Mouse (Mus musculus) lung, embryonic 14.5 days (tissue): ENCODE results near the gene Ccdc149. TPM values are rescaled to one million over a fixed set of nuclear protein-coding genes. Genes with fewer than 3 reads are reported as not detected.

Experiments
- ATAC-seq: fragments of 200-750 bp; cut with Nextera tagmentation; 2 replicates; pipeline ENCODE4 v1.8.0; 2017; ENCODE audit warnings: mild to moderate bottlenecking, moderate TSS enrichment, moderate library complexity; ENCODE audit not compliant: insufficient read depth
- DNase-seq: peaks from one replicate; pipeline ENCODE4 v3.0.0-alpha.2; 2015
- H3K27ac ChIP-seq: fragments of 300-500 bp; sonication (generic); 2 replicates; pipeline ENCODE4 v1.5.1; 2014; ENCODE audit warnings: low read depth, mild to moderate bottlenecking, moderate library complexity
- H3K27me3 ChIP-seq: fragments of 300-500 bp; sonication (generic); 2 replicates; pipeline ENCODE4 v1.6.1; 2014; ENCODE audit warnings: low read length, control low read depth; ENCODE audit not compliant: insufficient read depth
- H3K36me3 ChIP-seq: fragments of 300-500 bp; sonication (generic); 2 replicates; pipeline ENCODE4 v1.6.1; 2014; ENCODE audit warnings: control low read depth; ENCODE audit not compliant: insufficient read depth
- H3K4me1 ChIP-seq: fragments of 300-500 bp; sonication (generic); 2 replicates; pipeline ENCODE4 v1.6.1; 2014; ENCODE audit warnings: antibody characterized with exemption, control low read depth; ENCODE audit not compliant: insufficient read depth
- H3K4me2 ChIP-seq: fragments of 300-500 bp; sonication (generic); 2 replicates; pipeline ENCODE4 v1.6.1; 2014; ENCODE audit warnings: mild to moderate bottlenecking
- H3K4me3 ChIP-seq: fragments of 300-500 bp; sonication (generic); 2 replicates; pipeline ENCODE4 v1.5.1; 2014; ENCODE audit warnings: low read depth, low read length
- H3K9ac ChIP-seq: fragments of 300-500 bp; sonication (generic); 2 replicates; pipeline ENCODE4 v1.6.1; 2014
- H3K9me3 ChIP-seq: fragments of 300-500 bp; sonication (generic); 2 replicates; pipeline ENCODE4 v1.6.1; 2016; ENCODE audit warnings: low read depth, low read length, control low read depth
- CTCF ChIP-seq: IDR thresholded peaks from 2 replicates; pipeline ENCODE4 v1.5.1; 2016; ENCODE audit warnings: antibody characterized with exemption, low read depth
- WGBS: fragments of 180-500 bp; shearing (Covaris S2); extraction: QIAGEN DNeasy Blood & Tissue Kit; methylation state at CpG from one replicate; pipeline ENCODE4 v1.1.7; 2014; 5-methylcytosine and 5-hydroxymethylcytosine counted together
- polyA plus RNA-seq: library from polyadenylated mRNA; unstranded; fragments of >200 nt; fragmentation: Nextera tagmentation; extraction: Ambion mirVana; gene quantifications from 2 replicates; pipeline ENCODE4 v1.2.1, GENCODE M21; 2014

The Ccdc149 gene
- polyA plus RNA-seq, 1 experiment from 2014 or later, result 2.8 TPM

DNA sequence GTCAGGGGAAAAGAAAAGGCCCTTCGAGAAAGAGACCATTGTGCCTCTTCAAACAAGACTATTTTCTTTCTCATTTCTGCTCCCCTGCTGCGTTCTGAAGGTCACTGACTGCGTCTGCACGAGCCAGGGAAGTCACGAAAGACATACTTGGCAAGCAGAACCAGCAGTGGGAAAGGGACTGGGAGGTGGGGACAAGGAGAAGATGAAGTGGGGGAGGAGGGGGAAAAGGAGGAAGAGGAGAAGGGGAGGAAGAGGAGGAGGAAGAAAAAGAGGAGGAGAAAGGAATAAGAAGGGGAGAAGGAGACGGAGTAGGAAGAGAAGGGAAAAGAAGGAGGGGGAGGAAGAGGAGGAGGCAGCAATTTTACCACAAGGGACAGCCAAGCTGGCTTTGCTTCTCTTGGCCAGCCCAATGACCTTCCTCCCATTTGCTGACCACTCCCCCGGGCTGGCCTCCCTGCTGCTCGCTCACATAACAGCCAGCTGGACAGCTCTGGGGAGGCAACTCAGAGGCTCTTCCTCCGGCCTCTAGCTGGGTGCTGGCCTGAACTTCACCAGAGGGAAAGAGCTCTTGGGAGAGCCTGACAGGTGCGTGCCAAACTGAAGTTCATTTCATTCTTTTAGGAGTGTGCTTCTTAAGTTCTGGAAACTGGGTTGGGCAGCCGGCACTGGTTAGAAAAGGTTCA, 107.7 kb downstream of the Ccdc149 start, which contains the start of gene Sod3:
Gene Sod3, plus strand, starts transcription at position 324 of the 683 bp plus-strand sequence.
- H3K4me3 ChIP-seq, result no peak within 1 kb of the TSS
- no peak within 1 kb of the TSS for H3K9ac ChIP-seq
- 15% methylated on average over 11 of the region's 11 CpGs for WGBS
- peak within 1 kb of the TSS; percentile 26; the same call in 1 of the 2 replicates for H3K4me2 ChIP-seq
- ATAC-seq, result peak; percentile 72
- TF ChIP-seq CTCF, result no peak
- no peaks in the 10 kb centered on the region for H3K9me3 ChIP-seq
- peak; percentile 63 for DNase-seq
- no peaks in the 10 kb centered on the region for H3K36me3 ChIP-seq
- no peaks in the 10 kb centered on the region; the same call in 1 of the 2 replicates for H3K27me3 ChIP-seq
- peaks cover 4% of the 10 kb centered on the region; the same call in 1 of the 2 replicates for H3K4me1 ChIP-seq
- H3K27ac ChIP-seq, result no peak within 1 kb of the TSS

DNA sequence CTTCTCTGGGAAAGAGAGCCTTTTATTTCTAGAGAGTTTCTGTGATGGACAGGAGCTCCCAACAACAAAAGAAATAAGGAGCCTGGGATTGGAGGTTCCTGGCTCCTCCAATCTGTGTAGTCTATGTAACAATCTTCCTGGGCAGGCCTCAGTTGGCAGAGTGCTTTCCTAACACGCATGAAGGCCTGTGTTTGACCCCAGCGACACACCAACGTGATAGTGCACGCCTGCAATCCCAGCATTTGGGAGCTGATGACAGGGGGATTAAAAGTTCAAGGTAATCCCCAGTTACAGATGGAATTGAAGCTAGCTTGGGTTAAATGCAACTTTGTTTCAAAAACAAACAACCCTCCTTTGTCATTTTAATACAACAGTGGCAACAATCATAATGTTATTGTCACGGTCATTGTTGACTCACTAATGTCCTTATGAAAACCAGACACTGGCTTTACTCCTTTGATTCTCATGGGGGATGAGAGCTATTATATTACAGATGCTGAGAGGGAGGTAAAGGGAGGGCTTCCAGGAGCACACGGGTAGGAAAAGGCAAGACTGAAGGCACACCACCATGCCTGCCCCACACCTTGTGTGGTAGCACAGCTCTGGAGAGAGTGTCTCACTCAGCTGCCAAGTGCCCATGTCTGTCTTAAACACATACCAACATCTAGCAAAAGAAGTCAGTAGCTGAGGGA, 108.4 kb downstream of the Ccdc149 start:
- Histone ChIP-seq H3K27me3 (no peaks in the 10 kb centered on the region), H3K4me1 (peaks cover 4% of the 10 kb centered on the region; the same call in 1 of the 2 replicates), H3K36me3 (no peaks in the 10 kb centered on the region), H3K9me3 (no peaks in the 10 kb centered on the region), H3K27ac (no peak overlapping the region), H3K4me3 (no peak overlapping the region), H3K4me2 (no peak overlapping the region), H3K9ac (no peak overlapping the region)
- WGBS, result 64% methylated on average over 6 of the region's 6 CpGs
- no peak for TF ChIP-seq CTCF
- ATAC-seq (peak; percentile 26; the same call in 1 of the 2 replicates), DNase-seq (no peak)

DNA sequence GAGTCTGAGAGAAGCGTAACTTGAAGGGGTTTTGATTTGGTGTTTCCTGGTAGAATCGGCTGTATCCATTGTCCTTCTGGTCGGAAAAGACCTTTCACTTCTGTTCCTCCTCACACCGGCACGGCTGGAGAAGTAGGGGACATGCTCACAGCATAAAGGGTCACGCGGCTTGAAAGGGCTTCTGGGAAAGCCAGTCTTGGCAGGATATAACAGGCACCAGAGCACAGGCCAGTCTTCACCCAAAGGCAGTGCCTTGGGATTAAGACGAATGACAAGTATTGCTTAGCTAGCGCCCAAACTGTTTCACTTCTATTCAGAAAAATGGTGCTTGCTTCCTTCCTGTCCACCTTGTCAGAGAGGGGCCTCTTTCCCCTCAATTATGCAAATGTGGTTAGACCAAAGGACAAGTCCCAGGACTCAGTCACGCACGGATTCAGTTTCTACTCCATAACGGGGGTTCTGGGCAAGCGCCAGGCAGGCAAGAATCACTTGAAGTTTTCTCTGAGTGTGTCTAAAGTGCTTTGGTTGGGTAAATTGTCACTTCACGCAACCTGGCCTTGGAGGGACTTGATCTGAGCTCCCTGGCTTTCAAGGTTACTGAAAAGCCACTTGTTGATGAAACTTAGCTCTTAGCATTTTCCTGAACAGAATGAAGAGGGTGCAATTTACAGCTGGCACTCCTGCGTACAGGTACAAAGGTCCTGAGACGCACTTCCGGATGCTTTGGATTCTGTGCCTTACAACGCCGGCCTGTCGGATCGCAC, 110.9 kb downstream of the Ccdc149 start:
- peak; percentile 42; the same call in 1 of the 2 replicates for ATAC-seq
- Histone ChIP-seq H3K4me2 (peak overlapping the region; percentile 30), H3K9ac (no peak overlapping the region), H3K36me3 (no peaks in the 10 kb centered on the region), H3K4me3 (no peak overlapping the region), H3K4me1 (peaks cover 4% of the 10 kb centered on the region; the same call in 1 of the 2 replicates), H3K9me3 (no peaks in the 10 kb centered on the region), H3K27me3 (no peaks in the 10 kb centered on the region), H3K27ac (no peak overlapping the region)
- DNase-seq, result peak; percentile 38
- TF ChIP-seq CTCF, result no peak
- 56% methylated on average over 21 of the region's 21 CpGs for WGBS

DNA sequence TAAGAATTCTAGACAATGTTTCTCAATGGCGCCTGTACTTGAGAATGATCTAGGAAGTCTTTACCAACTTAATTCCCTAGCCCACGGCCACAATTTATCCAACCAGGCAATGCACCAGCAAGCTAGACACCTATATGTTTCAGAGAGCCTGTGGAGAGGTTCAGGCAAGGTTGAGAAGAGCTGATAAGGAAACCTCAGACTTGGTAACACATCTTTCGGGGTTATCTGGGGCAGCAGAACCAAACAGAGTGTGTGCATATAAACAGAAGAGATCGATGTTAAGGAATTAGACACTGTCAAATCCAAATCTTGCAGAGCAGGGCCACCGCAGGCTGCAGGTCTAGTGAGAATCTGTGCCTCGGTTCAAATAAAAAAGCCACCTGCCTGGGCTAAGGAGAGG, 113.2 kb downstream of the Ccdc149 start:
- Histone ChIP-seq H3K4me3 (no peak overlapping the region), H3K27me3 (no peaks in the 10 kb centered on the region), H3K36me3 (no peaks in the 10 kb centered on the region), H3K9me3 (no peaks in the 10 kb centered on the region), H3K4me1 (peaks cover 4% of the 10 kb centered on the region; the same call in 1 of the 2 replicates), H3K27ac (no peak overlapping the region), H3K4me2 (no peak overlapping the region), H3K9ac (no peak overlapping the region)
- ATAC-seq, result no peak
- WGBS, result 64% methylated on average over 6 of the region's 6 CpGs
- no peak for TF ChIP-seq CTCF
- DNase-seq, result no peak

DNA sequence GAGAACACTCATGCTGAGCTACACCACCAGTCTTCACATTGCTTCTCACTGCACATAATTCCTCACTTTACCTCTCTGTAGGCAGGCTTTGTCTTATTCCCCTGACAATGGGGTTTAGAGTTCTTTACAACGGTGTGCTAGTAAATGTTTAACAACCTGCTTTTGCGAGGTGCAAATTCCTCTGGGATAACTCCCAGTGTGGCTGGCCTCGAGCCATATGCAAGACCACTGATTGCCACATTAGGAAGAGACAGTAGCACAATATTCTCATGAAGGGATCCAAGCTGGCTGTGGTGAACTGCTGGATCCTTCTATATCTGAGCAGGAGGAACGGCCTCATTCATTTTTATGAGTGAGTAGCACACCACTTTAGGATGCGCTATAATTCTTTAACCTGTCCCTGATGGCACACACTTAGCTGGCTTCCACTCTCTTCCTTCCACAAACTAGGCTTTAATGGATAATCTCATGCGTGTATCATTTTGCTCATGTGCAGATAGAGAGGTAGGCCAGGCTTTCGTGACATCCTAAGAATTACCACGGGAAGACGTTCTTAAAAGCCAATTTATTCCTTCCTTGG, 114.1 kb downstream of the Ccdc149 start:
- DNase-seq (no peak), ATAC-seq (no peak)
- Histone ChIP-seq H3K4me1 (peaks cover 4% of the 10 kb centered on the region; the same call in 1 of the 2 replicates), H3K4me3 (no peak overlapping the region), H3K36me3 (no peaks in the 10 kb centered on the region), H3K27ac (no peak overlapping the region), H3K27me3 (no peaks in the 10 kb centered on the region), H3K9me3 (no peaks in the 10 kb centered on the region), H3K4me2 (no peak overlapping the region), H3K9ac (no peak overlapping the region)
- no peak for TF ChIP-seq CTCF
- 62% methylated on average over 9 of the region's 9 CpGs for WGBS

DNA sequence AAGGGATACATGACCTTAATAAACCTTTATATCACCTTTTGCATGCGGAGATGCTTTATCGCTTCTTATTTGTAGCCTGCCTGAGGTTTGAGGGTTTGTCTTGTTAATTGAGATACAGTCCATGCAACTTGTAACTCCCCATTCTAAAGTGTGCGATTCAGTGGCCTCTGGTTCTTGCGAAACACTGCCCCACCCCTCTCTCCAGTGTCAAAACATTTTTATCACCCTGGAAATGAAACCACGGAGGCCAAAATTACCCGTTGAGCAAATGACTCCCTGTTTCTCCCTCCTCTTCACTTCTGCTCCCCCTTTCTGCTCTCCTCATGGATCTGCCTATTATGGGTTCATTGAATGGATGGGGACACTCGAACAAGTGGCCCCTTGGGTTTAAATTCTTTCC, 115.7 kb downstream of the Ccdc149 start:
- no peak for ATAC-seq
- DNase-seq, result no peak
- Histone ChIP-seq H3K4me3 (no peak overlapping the region), H3K9me3 (no peaks in the 10 kb centered on the region), H3K4me2 (no peak overlapping the region), H3K27ac (no peak overlapping the region), H3K9ac (no peak overlapping the region), H3K4me1 (peaks cover 4% of the 10 kb centered on the region; the same call in 1 of the 2 replicates), H3K27me3 (no peaks in the 10 kb centered on the region), H3K36me3 (no peaks in the 10 kb centered on the region)
- TF ChIP-seq CTCF, result no peak
- WGBS, result 70% methylated on average over 7 of the region's 7 CpGs
